Mouse (Mus musculus) liver, adult 2 months (tissue): ENCODE measurements around the gene Galnt10. TPM values are rescaled to one million over a fixed set of nuclear protein-coding genes. Genes with fewer than 3 reads are reported as not detected.
A peak's percentile ranks its signal among the peaks of the same experiment; 100 is the strongest.
"Not testable (repeated sequence)": the region's sequence is repeated elsewhere in the genome, so short reads cannot be mapped to it uniquely, and the experiment has no call there.

Source experiments
- DNase-seq: peaks from one replicate; pipeline ENCODE4 v3.0.0-alpha.2; 2011; ENCODE audit warnings: low read depth, low spot score; ENCODE audit errors: extremely low read depth
- H3K27ac ChIP-seq: fragments of 200-500 bp; replicated peaks from 2 replicates; pipeline ENCODE4 v1.5.1; 2012; ENCODE audit warnings: low read depth, mild to moderate bottlenecking, control low read depth, inconsistent platforms, low read length; ENCODE audit not compliant: insufficient read depth
- H3K27me3 ChIP-seq: fragments of 200-500 bp; 2 replicates; pipeline ENCODE4 v1.6.1; 2012; ENCODE audit warnings: mild to moderate bottlenecking, moderate library complexity, low read length, inconsistent platforms; ENCODE audit not compliant: control insufficient read depth, insufficient read depth
- H3K36me3 ChIP-seq: fragments of 200-500 bp; 2 replicates; pipeline ENCODE4 v1.6.1; 2012; ENCODE audit warnings: low read length, inconsistent platforms; ENCODE audit not compliant: control insufficient read depth, insufficient read depth
- H3K4me1 ChIP-seq: fragments of 200-500 bp; 2 replicates; pipeline ENCODE4 v1.6.1; 2011; ENCODE audit warnings: low read length; ENCODE audit not compliant: control insufficient read depth, insufficient read depth
- H3K4me3 ChIP-seq: fragments of 200-500 bp; 2 replicates; pipeline ENCODE4 v1.5.1; 2011; ENCODE audit warnings: low read depth, mild to moderate bottlenecking, control low read depth, low read length, moderate library complexity; ENCODE audit not compliant: insufficient read depth
- H3K79me2 ChIP-seq: fragments of 200-500 bp; 2 replicates; pipeline ENCODE4 v1.6.1; 2012; ENCODE audit warnings: inconsistent platforms, mild to moderate bottlenecking, low read length, moderate library complexity; ENCODE audit not compliant: control insufficient read depth, insufficient read depth
- H3K9ac ChIP-seq: fragments of 200-500 bp; 2 replicates; pipeline ENCODE4 v1.6.1; 2012; ENCODE audit warnings: low read depth, mild to moderate bottlenecking, control low read depth, inconsistent platforms, low read length
- CTCF ChIP-seq: fragments of 200-500 bp; IDR thresholded peaks from 2 replicates; pipeline ENCODE4 v1.5.1; 2011; ENCODE audit warnings: low read depth, low read length, control low read depth
- POLR2A ChIP-seq: fragments of 200-500 bp; IDR thresholded peaks from 2 replicates; pipeline ENCODE4 v1.6.1; 2011; ENCODE audit warnings: low read length, control low read depth; ENCODE audit not compliant: insufficient read depth; ENCODE audit errors: extremely low read depth
- WGBS: fragments of 180-500 bp; shearing (Covaris S2); methylation state at CpG from one replicate; pipeline ENCODE4 v1.1.7; 2018; 5-methylcytosine and 5-hydroxymethylcytosine counted together
- polyA plus RNA-seq: library from polyadenylated mRNA; depleted of rRNA; stranded (reverse); fragments of >200 nt; gene quantifications from 2 replicates; pipeline ENCODE4 v1.2.3, GENCODE M21; 2012
- total RNA-seq: library from RNA; depleted of rRNA; stranded (reverse); fragments of >200 nt; gene quantifications from 2 replicates; pipeline ENCODE4 v1.2.3, GENCODE M21; 2014

The Galnt10 gene
- total and polyA plus RNA-seq, 2 experiments: 2.5 to 3.9 TPM

DNA sequence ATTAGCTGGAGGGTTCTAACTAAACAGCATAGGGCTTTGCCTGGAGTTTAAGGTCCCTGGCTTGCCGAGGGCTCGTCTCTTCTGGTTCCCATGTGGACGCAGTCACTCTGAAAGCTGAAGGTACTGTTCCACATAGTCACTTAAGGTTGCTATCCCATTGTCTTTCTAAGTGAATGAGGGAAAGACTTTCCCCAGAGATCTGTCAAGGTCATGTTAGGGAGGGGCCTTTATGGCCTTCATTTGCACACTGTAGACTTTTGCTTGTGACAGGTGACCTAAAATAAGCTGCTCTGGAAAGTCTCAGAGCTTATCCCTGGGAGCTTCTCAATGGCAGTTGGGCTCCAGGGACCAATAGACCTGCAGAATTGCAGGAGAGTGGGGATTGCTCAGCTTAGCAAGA is 168.4 kb downstream of the Galnt10 start:
- Histone ChIP-seq H3K4me1 (no peaks in the 10 kb centered on the region), H3K27ac (no peak overlapping the region), H3K9ac (no peak overlapping the region), H3K27me3 (no peaks in the 10 kb centered on the region), H3K36me3 (peaks cover 2% of the 10 kb centered on the region; the same call in 1 of the 2 replicates), H3K4me3 (no peak overlapping the region), H3K79me2 (no peaks in the 10 kb centered on the region)
- TF ChIP-seq POLR2A (no peak), CTCF (no peak)
- no peak for DNase-seq
- WGBS: 98% methylated on average over 3 of the region's 3 CpGs

DNA sequence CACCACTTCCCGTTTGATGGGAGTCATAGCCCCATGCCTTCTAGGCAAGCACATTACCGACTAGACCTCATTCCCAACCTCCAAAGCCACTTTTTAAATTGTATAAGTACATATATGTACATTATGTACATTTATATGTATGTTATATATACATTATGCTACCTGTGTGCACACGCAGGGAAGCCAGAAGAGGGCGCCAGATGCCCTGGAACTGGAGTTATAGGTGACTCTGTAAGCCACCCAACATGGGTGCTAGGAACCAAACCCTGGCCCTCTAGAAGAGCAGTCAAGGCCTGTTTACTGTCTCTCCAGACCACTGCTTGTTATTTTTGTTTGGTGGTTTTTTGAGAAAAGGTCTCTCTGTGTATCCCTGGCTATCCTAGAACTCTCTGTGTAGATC is 172.9 kb downstream of the Galnt10 start:
- no peaks in the 10 kb centered on the region for H3K36me3 ChIP-seq
- H3K9ac ChIP-seq: no peak overlapping the region
- H3K27me3 ChIP-seq: no peaks in the 10 kb centered on the region
- no peak overlapping the region for H3K27ac ChIP-seq
- no peaks in the 10 kb centered on the region for H3K4me1 ChIP-seq
- no peaks in the 10 kb centered on the region for H3K79me2 ChIP-seq
- H3K4me3 ChIP-seq: no peak overlapping the region
- no peak for TF ChIP-seq POLR2A
- TF ChIP-seq CTCF: 0 out of 2 replicates have a peak, but pooled peaks have one; percentile 7
- no peak for DNase-seq
- 89% methylated on average over 4 of the region's 4 CpGs for WGBS

GRCm38 (mm10) chr11:57819999-57820581 is 174.8 kb downstream of the Galnt10 start:
- 32% methylated on average over 9 of the region's 9 CpGs for WGBS
- Histone ChIP-seq H3K79me2 (no peaks in the 10 kb centered on the region), H3K36me3 (no peaks in the 10 kb centered on the region), H3K27me3 (no peaks in the 10 kb centered on the region), H3K9ac (no peak overlapping the region), H3K4me1 (no peaks in the 10 kb centered on the region), H3K27ac (no peak overlapping the region), H3K4me3 (no peak overlapping the region)
- peak; percentile 24 for DNase-seq
- TF ChIP-seq POLR2A: no peak
- peak; percentile 87 for TF ChIP-seq CTCF

DNA sequence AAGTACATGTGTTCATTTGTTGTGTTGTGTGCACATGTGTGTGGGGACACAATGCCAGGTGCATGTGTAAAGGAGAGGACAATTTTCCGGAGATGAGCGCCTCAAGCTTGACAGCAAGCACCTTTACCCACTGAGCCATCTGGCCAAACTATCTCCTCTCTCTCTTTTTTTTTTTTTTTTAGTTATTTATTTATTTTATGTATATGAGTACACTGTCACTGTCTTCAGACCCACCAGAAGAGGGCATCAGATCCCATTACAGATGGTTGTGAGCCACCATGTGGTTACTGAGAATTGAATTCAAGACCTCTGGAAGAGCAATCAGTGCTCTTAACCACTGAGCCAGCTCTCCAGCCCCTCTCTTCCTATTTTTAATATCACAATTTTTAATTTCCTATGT is 177.9 kb downstream of the Galnt10 start:
- H3K4me3 ChIP-seq, DNase-seq, H3K27ac ChIP-seq, H3K36me3 ChIP-seq, H3K79me2 ChIP-seq, H3K27me3 ChIP-seq, H3K4me1 ChIP-seq, H3K9ac ChIP-seq: not testable (repeated sequence)
- WGBS: 96% methylated on average over 2 of the region's 2 CpGs

GRCm38 (mm10) chr11:57823714-57824113 is 178.5 kb downstream of the Galnt10 start:
- WGBS: 77% methylated on average over 7 of the region's 7 CpGs
- H3K79me2 ChIP-seq: no peaks in the 10 kb centered on the region

DNA sequence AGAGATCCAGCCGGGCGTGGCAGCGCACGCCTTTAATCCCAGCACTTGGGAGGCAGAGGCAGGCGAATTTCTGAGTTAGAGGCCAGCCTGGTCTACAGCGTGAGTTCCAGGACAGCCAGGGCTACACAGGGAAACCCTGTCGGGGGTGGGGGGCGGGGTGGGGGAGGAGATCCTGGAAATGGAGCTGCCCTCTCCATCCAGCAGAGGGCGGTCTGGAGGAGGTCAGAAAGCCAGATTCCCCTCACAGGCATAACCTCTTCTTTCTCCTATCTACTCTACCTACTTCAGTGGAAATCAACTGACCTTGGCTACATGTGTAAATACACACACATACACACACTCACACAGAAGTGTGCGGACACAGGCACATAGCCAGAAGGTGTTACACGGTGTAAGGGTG is 180.0 kb downstream of the Galnt10 start:
- TF ChIP-seq CTCF: peak; percentile 39; the same call in 1 of the 2 replicates

More at GRCm38 (mm10) chr11:57823714-57824113, 178.5 kb downstream of the Galnt10 start:
- no peak overlapping the region for H3K27ac ChIP-seq
- H3K27me3 ChIP-seq: peaks cover 11% of the 10 kb centered on the region
- TF ChIP-seq POLR2A (no peak), CTCF (no peak)
- no peaks in the 10 kb centered on the region for H3K36me3 ChIP-seq
- DNase-seq: no peak
- H3K4me3 ChIP-seq: no peak overlapping the region
- H3K9ac ChIP-seq: no peak overlapping the region
- H3K4me1 ChIP-seq: peaks cover 5% of the 10 kb centered on the region; the same call in 1 of the 2 replicates

More for the DNA sequence above, 180.0 kb downstream of the Galnt10 start:
- H3K27ac ChIP-seq, H3K4me1 ChIP-seq, H3K4me3 ChIP-seq, DNase-seq, H3K79me2 ChIP-seq, H3K9ac ChIP-seq, H3K36me3 ChIP-seq: not testable (repeated sequence)
- 49% methylated on average over 11 of the region's 11 CpGs for WGBS
- H3K27me3 ChIP-seq: peaks cover 22% of the 10 kb centered on the region
